In genomic region chr5:33434141-33434780, GRCm38 (mm10) we compare ENCODE assay signal across 8 mouse cellular contexts. TPM values are rescaled to one million over a fixed set of nuclear protein-coding genes. Genes with fewer than 3 reads are reported as not detected.
DNase-seq lines count a peak whose midpoint lies in the region; ATAC-seq and TF ChIP-seq lines count a peak whose summit lies in the region.

No protein-coding gene starts in this region.

- peak overlapping the region; percentile 55 for H3K4me2 ChIP-seq in heart, embryonic 11.5 days
- H3K4me2 ChIP-seq in midbrain, embryonic 13.5 days (replicated peaks): peak overlapping the region; percentile 46

- TF ChIP-seq POLR2A in thymus, adult 2 months (IDR thresholded peaks at IDR 0.05; ENCODE audit: control insufficient read depth, extremely low read depth, insufficient read depth, low read length, poor library complexity): no peak

- peak overlapping the region; percentile 32 for H3K4me3 ChIP-seq in heart, embryonic 11.5 days (ENCODE audit: low read depth, low read length)
- H3K4me3 ChIP-seq in hindbrain, embryonic 10.5 days: peak overlapping the region; percentile 42
- peak overlapping the region; percentile 27 for H3K4me3 ChIP-seq in midbrain, embryonic 13.5 days (replicated peaks)
- no peak overlapping the region for H3K4me3 ChIP-seq in thymus, adult 2 months (ENCODE audit: control insufficient read depth, insufficient read depth, low read length)

- H3K36me3 ChIP-seq in heart, embryonic 11.5 days (ENCODE audit: control insufficient read depth, insufficient read depth, low read length): no peaks in the 10 kb centered on the region
- no peaks in the 10 kb centered on the region for H3K36me3 ChIP-seq in hindbrain, embryonic 10.5 days
- H3K36me3 ChIP-seq in midbrain, embryonic 13.5 days: no peaks in the 10 kb centered on the region
- no peaks in the 10 kb centered on the region for H3K36me3 ChIP-seq in thymus, adult 2 months (ENCODE audit: control insufficient read depth, insufficient read depth, low read length)

- H3K9me3 ChIP-seq in heart, embryonic 11.5 days (replicated peaks; ENCODE audit: control insufficient read depth, low read length): no peaks in the 10 kb centered on the region
- no peaks in the 10 kb centered on the region for H3K9me3 ChIP-seq in hindbrain, embryonic 10.5 days
- no peaks in the 10 kb centered on the region for H3K9me3 ChIP-seq in midbrain, embryonic 13.5 days

- H3K9ac ChIP-seq in heart, embryonic 11.5 days (ENCODE audit: low read depth, low read length): no peak overlapping the region
- H3K9ac ChIP-seq in midbrain, embryonic 13.5 days (replicated peaks): no peak overlapping the region

- peaks cover 98% of the 10 kb centered on the region for H3K27me3 ChIP-seq in heart, embryonic 11.5 days (ENCODE audit: control insufficient read depth, insufficient read depth, low read length)
- peaks cover 100% of the 10 kb centered on the region for H3K27me3 ChIP-seq in hindbrain, embryonic 10.5 days (ENCODE audit: insufficient read depth, poor library complexity, severe bottlenecking)
- H3K27me3 ChIP-seq in midbrain, embryonic 13.5 days: peaks cover 100% of the 10 kb centered on the region
- peaks cover 26% of the 10 kb centered on the region for H3K27me3 ChIP-seq in thymus, adult 2 months (ENCODE audit: control insufficient read depth, insufficient read depth, low read length)

- no peak for ATAC-seq in heart, embryonic 11.5 days (replicated peaks; ENCODE audit: insufficient number of reproducible peaks, low FRiP score, low TSS enrichment)
- no peak for ATAC-seq in midbrain, embryonic 13.5 days

- WGBS in heart, embryonic 11.5 days (ENCODE audit: insufficient replicate concordance): under 1% methylated on average over 56 of the region's 60 CpGs
- WGBS in hindbrain, embryonic 10.5 days: under 1% methylated on average over 60 of the region's 60 CpGs
- WGBS in midbrain, embryonic 13.5 days: 0% methylated on average over 53 of the region's 60 CpGs
- 4% methylated on average over 60 of the region's 60 CpGs for WGBS in thymus, adult 2 months

- DNase-seq in heart, adult 11 months: no peak
- DNase-seq in R1 (ENCODE audit: low read depth, low spot score): peak; percentile 51
- DNase-seq in hindbrain, embryonic 10.5 days (ENCODE audit: low spot score): peak; percentile 38
- DNase-seq in spleen, adult 12 weeks (ENCODE audit: low spot score): no peak
- DNase-seq in thymus, adult 2 months: no peak
- no peak for DNase-seq in left cerebral cortex, adult 11 months (ENCODE audit: low spot score)

- no peak overlapping the region for H3K27ac ChIP-seq in heart, embryonic 11.5 days (ENCODE audit: low read depth, low read length)
- H3K27ac ChIP-seq in hindbrain, embryonic 10.5 days: no peak overlapping the region
- no peak overlapping the region for H3K27ac ChIP-seq in midbrain, embryonic 13.5 days
- no peak overlapping the region for H3K27ac ChIP-seq in thymus, adult 2 months (ENCODE audit: control insufficient read depth, insufficient read depth, low read length)

- no peak for TF ChIP-seq CTCF in thymus, adult 2 months (IDR thresholded peaks at IDR 0.05; ENCODE audit: borderline replicate concordance, control insufficient read depth, extremely low read depth, insufficient read depth, low read length, poor library complexity)

- peaks cover 30% of the 10 kb centered on the region for H3K4me1 ChIP-seq in heart, embryonic 11.5 days (ENCODE audit: control insufficient read depth, insufficient read depth, low read length)
- H3K4me1 ChIP-seq in hindbrain, embryonic 10.5 days (replicated peaks): peaks cover 69% of the 10 kb centered on the region
- H3K4me1 ChIP-seq in midbrain, embryonic 13.5 days (replicated peaks): peaks cover 57% of the 10 kb centered on the region
- H3K4me1 ChIP-seq in thymus, adult 2 months (replicated peaks; ENCODE audit: control insufficient read depth, insufficient read depth, low read length): peaks cover 4% of the 10 kb centered on the region

RNA-seq across cellular contexts. Expression of gene Nkx1-1, which starts 0.5 kb away (rescaled TPM):
- polyA plus RNA-seq in heart, embryonic 11.5 days (2014; fragmentation: Nextera tagmentation; extraction: Ambion mirVana): not detected in 2 replicates
- 0.21 TPM in 1 of 2 replicates, not detected in the other for polyA plus RNA-seq in hindbrain, embryonic 10.5 days (2016; fragmentation: Nextera tagmentation; extraction: Ambion mirVana)
- not detected in 2 replicates for polyA plus RNA-seq in midbrain, embryonic 13.5 days (2015; fragmentation: Nextera tagmentation; extraction: Ambion mirVana)
- polyA plus RNA-seq in thymus, adult 2 months (2012; rRNA removed): 0.10 TPM in 1 of 2 replicates, not detected in the other

RNA-seq across cellular contexts. Expression of gene Uvssa, which starts 55.9 kb away (rescaled TPM):
- polyA plus RNA-seq in heart, embryonic 11.5 days (2014; fragmentation: Nextera tagmentation; extraction: Ambion mirVana): 4.0 and 4.2 TPM in 2 replicates
- 6.1 and 6.4 TPM in 2 replicates for polyA plus RNA-seq in hindbrain, embryonic 10.5 days (2016; fragmentation: Nextera tagmentation; extraction: Ambion mirVana)
- 9.4 and 9.9 TPM in 2 replicates for polyA plus RNA-seq in midbrain, embryonic 13.5 days (2015; fragmentation: Nextera tagmentation; extraction: Ambion mirVana)
- 9.7 and 10.6 TPM in 2 replicates for polyA plus RNA-seq in thymus, adult 2 months (2012; rRNA removed)

Comparison
In these comparisons a context has a peak if more than half of its experiments do, and no peak if none do; other contexts are left out.
1. DNase-seq: peak in R1 (single experiment) and hindbrain, embryonic 10.5 days (single experiment); none in heart, adult 11 months (single experiment), spleen, adult 12 weeks (single experiment), thymus, adult 2 months (single experiment) and left cerebral cortex, adult 11 months (single experiment).